Mouse (Mus musculus): ENCODE measurements around the gene Fkbp1a.

Gene Fkbp1a

DNA sequence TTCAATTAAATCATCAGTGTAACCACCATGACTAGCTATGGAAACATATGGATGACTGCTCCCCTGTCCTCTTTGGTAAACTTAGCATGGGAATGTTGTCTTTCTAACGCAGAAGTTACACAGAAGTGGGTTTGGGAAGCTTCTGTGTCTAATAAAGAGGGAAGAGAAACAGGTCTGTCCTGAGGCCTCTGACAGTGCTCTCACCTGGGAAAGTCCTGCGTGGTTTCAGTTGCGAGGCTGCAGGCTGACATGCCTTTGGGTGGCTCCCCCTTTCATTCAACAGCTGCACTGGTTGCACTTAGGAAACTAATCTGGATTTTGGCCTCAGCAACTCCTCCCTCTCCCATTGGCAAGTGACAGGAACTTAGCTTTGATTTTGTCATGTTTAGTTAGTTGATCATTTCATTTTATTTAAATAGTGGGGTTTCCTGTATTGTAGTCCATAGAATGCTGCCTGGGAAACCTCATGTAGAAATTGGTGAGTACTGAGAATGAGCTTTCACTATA lies 7.4 kb downstream of the Fkbp1a start:
- no peak for DNase-seq

DNA sequence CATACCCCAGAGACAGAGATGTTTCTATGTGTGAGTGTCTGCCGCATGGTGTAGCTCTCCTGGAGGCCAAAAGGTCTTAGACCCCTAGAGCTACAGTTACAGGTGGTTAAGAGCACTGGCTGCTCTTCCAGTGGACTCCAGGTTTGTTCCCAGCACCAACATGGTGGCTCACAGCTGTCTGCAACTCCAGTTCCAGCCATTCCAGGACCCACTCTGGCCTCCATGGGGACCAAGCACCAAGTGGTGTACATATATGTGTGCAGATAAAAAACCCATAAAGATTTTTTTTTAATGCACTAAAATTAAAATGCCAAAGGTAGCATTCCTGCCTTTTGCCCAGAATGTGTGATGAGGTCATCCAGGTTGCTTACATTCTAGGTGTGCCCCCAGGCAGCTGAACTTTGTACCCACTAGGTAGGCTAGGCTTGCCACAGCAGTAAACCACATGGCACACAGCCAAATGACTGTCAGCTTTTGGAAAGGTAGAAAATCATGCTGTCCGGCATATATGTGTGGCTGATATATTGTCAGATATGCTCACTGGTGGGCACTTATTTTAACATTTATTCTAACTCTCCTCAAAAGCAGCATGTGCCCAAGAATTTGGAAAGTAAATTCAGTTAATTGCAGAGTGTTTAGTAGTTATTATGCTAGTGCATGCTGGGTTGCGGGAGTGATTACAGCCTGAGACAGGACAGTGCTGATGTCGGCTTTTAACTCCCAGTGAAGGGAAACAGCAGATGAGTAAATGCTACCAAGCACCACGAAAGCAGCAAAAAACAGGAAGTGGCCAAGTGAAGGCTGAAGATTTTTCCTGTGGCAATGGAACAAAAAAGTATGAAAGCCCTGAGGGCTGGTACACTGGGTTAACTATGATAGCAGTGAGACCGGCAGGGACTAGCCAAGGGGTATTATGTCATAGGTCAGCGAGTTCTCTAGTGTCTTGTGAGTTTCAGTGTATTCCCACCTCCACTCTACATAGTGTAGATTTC lies 20.9 kb downstream of the Fkbp1a start:
- DNase-seq: no peak

DNA sequence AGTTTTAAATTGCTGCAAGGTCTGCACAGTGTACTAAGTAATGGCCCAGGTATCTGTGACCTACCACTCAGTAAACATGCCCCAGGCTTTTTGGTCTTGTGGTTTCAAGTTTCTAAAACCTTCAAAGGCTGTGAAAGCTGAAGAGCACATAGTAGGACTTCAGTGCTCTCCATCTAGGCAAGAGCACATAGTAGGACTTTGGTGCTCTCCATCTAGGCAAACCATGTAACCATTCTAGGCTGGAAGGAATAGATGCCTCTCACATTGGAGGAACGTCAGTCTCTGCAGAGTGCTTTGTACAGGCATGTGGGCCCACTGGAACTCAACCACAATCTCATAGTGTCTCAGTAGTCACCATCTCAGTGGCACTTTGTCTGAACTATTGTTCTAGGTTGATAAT lies 21.7 kb downstream of the Fkbp1a start:
- DNase-seq: no peak

DNA sequence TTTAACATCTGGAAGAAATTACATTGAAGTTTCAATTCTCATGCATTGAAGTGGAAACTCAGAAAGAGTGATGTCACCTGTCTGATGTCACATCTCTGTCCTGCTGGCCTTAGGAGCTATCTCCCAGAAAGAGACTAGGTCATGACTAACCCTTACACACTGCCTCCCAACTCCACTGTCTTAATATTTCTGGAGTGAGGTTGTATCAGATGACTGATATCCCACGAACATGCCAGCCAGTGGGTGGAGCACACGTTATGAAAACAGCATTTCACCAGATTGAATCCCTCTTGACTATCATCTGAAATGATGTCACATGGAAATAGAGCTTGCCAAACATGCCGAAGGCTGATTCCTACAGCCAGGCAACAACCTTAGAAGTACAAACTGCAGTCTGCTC lies 22.7 kb downstream of the Fkbp1a start:
- DNase-seq: no peak

DNA sequence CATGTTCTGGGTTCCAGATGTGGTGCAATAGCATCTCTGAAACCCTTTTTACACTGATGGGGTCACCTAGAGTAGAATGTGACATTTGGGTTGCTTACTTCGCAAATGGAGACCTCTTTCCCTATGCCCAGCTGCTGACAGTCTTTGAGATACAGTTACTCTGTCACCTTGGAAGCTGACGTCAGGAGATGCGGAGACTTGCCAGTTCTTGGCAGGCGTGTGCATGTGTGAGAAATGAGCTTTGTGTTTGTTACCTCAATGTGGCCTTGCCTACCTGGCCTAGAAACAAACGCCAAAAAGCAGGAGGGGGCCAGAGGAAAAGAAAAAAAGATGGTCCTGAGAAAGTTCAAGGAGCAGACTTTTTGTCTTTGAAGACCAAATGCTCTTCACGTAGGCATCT lies 24.6 kb downstream of the Fkbp1a start:
- DNase-seq: no peak

DNA sequence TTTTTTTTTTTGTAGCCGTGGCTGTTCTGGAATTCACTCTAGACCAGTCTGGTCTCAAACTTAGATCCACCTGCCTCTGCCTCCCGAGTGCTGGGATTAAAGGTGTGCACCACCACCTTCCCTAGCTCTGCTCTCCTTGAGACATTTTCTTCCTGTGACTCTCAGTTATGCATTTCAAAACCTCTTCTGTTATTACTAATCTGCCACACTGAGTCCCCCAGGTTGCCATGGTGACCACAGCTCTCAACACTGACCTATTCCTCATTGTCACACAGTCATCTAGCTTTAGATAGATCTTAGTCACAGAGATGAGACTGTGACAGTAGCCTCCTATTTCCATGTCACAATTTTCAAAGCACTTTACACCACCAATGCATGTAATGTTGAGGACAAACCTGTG lies 27.2 kb downstream of the Fkbp1a start:
- DNase-seq: no peak

DNA sequence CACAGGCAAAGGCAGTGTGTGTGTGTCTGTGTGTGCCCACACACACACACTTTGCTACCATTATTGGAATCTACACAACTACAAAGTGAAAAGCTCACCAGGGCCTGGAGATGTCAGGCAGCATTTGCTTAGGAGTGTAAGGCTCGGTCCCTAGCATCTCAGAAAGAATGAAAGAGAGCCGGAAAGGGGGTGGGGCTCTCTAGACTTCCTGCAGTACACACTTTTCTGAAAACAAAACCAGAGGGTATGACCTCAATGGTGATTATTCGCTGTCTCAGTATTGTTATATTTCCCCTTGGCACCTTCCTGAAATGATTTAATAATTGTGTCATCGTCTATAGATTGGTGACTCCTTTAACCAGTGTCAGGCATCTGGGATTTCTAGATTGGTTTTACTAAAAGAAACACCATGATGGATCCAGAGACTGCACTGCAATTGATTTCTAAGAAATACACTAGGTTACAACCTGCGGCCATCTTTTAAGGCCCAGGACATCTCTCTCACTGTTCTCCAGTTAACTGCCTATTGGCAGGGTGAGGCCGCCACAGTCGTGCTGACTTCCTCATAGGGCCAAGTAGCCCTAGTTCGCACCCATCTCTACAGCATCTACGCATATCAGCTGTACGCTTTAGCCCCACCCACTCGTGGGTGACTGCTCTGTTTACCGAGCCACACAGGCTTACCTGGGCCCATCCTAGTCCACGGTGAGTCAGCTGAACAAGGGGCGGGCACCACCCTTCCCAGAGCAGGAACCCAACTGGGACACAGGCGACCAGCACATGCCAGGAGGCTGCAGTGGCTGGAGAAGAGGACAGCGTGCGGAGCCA lies 29.8 kb downstream of the Fkbp1a start, which contains the start of gene Sdcbp2:
Sdcbp2 (plus strand) TSS at position 750 of the 828 bp plus-strand sequence.
- DNase-seq: no peak

DNA sequence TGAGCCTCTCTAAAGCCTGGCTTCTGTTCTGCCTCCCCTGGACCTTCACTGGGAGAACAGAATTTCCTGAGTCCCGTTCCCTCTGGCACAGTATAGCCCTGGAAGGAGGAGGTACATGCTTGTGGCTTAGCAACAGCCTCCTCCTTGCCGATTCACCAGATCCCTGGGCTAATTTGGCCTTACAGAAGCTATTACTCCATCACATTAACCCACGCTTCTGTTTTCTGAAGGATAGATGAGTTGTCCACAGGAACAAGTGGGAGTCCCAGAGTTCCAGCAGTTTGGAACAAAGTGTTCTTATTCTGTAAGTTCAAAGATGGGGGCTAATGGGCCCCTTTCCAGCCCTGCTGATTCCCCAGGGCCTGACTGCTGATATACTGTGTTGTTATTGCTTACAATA lies 31.4 kb downstream of the Fkbp1a start:
- DNase-seq: no peak

DNA sequence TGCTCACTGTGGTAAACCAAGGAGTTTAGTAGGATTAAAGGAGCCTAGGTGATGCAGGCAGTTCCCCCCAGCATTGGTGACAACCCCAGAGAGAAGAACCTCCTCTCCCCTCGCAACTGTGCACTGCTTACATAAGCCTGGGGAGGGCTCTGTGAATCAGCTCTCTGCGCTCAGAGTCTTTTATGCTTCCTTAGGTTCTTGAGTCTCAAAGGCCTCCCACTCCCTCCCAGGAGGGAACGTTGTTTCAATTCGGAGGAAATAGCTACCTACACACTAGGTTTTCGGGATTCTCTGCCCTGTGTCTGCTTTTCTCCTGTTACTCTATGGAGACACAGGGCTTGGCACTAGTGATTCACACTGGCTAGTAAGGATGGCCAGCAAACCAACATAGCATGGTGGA lies 32.3 kb downstream of the Fkbp1a start:
- peak; percentile 36 for DNase-seq

DNA sequence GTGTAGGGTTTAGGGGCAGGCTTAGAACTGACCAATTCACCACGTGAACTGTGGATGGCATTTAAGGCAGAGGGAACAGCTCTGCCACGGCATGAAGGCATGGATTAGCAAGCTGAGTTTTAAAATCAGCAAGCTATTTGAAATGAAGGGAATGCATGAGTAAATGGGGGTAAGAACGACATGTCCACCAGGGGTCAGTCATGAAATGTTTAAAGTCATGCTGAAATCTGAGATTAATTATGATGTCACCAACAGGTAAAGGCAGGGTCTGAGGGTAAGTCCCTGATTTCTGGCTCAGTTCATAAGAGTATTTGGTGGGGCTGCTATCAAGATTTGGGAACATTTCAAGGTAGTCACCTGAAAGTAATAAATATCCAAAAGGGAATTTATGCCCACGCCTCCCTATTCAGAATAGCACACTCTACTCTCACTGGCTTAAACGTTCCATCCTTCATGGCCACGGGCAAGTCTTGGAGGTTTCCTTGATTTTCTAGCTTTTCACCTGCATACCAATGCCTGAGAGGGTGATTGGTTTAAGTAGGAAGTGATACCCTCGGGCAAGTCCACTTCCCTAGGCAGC lies 32.9 kb downstream of the Fkbp1a start:
- DNase-seq: no peak

DNA sequence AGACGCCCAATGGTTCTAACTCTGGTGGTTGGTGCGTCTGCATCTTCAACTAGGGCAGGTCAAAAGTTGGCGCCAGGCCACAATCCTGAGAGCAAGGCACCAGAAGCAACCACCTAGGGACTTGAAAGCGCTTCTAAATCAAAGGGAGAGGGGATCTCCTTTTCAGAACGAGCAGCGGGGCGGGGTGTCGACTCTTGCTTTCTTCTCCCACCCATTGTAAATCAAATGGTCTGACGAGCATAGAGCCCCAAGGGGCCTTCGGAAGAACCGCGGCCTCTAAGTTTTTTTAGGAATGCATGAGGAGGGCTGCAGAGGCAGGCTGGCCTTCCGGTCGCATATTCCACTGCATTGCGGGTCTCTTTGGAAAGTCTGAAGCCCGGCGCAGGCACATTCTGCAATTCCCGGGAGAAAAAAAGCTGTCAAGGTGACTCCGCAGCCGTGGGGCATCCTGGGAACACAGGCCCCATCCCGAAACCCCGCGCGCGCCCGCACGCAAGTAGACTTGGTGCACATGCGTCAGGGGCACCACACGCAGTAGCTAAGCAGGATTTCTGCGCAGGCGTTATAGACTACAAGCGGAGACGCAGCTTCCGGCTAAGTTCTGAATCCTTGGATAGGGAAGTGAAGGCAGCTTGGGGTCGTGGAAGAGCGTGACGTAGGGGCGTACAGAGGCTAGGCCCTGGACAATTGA lies 33.6 kb downstream of the Fkbp1a start:
- peak; percentile 91 for DNase-seq

DNA sequence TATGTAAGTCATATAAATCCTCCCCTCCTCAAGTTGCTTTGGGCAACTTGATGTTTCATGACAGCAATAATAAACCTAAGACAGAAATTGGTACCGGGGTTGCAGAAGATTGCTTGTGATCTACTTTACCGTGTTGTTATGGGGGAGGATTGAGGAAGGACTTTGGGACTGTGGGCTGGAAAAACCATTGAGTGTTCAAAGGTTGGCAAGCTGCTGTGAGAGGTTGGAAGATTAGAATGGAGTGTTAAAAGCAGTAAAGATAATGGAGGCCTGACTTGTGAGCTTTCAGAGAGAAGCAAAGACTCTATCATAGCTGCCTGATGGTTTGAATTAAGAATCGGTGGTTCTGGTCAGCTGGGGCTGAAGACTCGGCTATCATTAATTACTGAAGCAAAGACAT lies 36.9 kb downstream of the Fkbp1a start:
- DNase-seq: no peak

DNA sequence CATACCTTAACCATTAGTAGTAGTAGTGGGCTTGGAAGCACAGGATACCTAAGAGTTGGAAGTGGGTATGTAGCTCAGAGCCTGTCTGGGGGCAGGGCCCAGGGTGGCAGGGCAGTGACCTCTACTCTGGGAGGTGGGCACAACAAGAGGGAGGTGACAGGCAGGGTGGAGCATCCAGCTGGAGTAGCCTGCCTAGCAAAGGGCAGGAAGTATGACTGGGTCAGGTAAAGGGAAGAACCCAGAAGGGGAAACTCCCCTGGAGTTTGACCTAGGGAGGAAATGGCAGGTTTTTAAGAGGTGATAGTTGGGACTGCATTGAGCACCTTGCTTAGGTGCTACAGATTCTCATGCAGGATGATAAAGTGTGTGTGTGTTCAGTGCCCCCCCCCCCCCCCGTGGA lies 38.7 kb downstream of the Fkbp1a start:
- DNase-seq: no peak

DNA sequence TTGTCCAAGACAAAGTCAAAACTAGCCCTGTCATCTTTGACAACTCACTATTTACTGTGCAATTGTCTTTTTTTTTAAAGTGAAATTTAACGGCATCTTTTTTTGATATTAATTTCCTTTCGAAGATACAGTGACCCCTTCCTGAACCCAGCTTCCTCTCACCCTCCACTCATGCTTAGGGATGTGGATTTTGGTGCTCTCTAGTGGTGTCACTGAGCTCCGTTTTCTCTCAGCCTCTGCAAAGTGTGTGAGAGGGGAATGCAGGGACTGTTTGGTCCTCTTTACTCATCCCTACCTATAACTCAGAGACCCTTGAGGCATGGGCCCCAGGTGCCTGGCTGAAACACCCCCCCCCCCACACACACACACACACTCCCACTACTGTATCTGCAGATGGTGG lies 43.7 kb downstream of the Fkbp1a start:
- DNase-seq: no peak

DNA sequence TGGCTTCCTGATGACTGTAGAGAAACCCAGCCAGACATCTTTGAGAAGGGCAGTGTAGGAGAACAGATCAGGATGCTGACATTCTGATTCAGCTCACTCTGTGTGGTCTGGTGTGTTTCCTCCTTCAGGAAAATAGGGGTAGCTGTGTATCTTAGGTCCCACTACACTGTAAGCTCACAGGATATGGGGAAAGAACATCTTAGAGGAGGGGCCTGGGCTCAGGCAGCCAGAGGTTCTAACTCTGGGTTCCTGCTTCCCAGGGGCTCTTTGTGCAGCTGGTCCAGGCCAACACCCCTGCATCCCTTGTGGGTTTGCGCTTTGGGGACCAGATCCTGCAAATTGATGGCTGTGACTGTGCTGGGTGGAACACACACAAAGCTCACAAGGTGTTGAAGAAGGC lies 44.5 kb downstream of the Fkbp1a start:
- DNase-seq: no peak

DNA sequence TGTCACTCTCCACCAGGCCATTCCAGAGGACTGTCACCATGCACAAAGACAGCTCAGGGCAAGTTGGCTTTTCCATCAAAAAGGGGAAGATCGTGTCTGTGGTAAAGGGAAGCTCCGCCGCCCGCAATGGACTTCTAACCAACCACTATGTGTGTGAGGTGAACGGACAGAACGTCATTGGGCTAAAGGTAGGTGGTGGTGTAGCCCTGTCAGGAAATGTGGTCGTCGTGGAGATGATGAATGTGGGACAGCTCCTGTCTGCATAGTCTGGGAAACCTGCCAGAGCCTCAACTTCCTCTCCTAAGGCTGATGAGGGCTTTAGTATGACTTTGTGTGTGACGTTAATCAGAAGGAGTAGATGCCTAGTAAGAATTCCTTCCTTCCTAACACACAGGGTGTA lies 45.0 kb downstream of the Fkbp1a start:
- DNase-seq: no peak

DNA sequence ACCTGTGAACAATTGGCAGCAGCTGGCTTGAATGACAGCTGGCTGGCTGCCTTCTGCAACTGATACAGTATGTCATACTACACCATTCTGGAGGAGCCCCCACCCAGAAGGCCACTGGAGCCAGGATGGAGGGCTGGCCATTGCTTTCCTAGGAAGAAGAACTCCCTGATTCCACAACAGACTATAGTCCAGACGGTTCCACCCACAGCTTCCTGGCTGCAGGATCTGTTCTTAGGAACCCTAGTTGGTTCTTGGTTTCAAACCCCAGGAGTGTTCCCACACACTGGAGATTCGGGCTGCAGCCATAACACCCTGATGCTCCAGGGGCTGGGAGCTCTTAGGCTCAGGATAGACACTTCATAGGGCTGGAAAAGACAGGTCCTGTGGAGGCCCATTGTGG lies 55.8 kb downstream of the Fkbp1a start:
- DNase-seq: no peak

DNA sequence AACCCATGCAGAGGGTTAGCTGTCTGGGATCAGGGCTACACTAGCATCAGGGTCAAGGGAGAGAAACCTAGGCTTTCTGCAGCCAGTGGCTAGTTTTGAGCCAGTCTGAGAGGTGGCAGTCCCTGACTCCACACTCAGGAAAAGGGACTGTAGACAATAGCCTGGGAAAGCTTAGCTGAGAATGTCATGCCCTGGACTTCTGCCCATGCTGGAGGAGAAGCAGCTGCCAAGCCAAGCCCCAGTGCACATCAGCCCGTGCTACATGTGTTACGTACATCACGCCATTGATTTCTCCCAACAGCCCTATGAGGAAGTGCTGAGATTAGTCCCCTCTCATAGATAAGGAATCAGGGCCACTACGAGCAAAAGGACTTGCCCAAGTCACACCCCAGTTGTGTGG lies 59.8 kb downstream of the Fkbp1a start:
- no peak for DNase-seq

DNA sequence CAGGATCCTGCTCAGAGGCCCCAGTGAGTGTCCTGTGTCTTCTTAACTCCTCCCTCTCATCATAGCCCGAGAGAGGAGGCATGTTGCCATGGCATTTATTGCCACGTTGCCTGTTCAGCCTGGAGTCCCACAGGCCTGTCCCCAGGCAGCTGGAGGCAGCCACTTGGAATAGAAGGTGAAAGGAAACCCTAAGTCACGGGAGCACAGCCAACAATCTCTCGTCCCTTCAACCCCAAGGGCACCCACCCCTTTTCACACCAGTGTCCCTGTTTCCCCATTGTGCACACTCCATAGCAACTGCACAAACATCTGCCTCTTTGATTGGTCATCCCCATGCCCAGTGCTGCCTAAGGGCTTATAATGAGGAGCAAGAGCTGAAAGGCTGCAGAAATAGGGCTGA lies 61.3 kb downstream of the Fkbp1a start:
- DNase-seq: peak; percentile 29

DNA sequence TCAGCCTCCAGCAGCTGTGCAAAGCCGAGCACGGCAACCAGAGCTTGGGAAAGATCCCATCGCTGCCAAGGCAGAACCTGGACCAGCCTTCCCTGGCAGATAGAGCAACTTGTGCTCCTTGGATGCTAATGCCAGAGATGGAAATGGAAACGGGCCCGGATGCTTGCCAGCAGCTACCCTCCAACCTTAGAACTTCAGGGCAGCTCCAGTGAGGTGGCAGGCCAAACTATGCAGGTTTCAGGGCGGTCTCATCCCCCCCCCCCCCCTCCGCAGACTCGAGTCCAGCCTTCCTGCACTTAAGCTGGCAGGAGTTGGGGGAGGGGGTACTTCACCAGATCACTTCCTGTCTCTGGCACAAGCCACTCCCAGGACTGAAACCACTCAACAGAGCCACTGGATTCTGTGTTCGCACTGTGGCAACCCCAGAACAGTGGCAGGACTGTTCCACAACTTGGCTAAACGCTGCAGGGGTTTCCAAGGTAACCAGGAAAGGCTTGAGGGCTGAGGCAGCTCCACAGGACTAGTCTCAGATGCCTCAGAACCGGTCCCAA lies 63.2 kb downstream of the Fkbp1a start:
- peak; percentile 60 for DNase-seq

DNA sequence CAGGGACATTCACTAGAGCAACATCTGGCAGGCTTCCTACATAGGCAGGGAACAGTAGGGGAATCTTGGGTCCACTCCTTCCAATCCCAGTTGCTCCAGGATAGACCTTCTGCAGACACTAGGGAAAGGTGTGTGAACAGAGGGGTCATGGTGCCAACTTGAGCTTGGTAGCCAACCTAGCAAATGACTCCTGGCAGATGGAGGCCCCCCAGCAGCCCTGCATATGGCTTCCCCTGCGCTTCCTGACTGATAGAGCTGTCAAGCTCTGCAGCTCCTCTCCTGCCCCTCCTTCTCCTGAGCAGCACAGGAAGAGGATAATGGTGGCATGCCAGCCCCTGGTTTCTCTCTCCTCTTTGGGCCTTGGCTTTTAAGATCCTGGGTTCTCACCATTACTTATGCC lies 66.2 kb downstream of the Fkbp1a start:
- no peak for DNase-seq

DNA sequence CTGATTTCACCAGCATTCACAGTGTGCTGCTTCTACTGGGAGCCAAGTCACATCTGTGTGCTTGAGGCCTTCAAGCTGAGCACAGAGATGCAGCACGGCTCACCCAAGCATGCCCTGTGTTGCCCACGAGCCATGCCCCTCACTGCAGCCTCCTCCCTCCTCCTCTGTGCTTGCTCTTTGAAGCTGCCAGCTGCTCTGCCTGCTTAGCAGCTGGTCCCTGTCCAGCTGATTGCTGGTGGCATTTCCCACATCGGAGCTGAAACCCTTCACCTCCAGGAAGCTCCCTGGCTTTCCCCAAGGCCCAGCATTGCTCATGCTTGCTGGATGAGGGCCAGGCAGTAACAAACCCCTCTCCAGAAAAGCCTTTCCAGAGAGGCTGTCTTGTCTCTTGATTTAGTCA lies 67.7 kb downstream of the Fkbp1a start:
- no peak for DNase-seq

Data from right cerebral cortex, postnatal 14 days (tissue).